Mouse (Mus musculus) olfactory bulb, adult 2 months (tissue): ENCODE measurements around the gene Adcy5.

Source experiments
- CTCF ChIP-seq: fragments of 200-500 bp; IDR thresholded peaks from 2 replicates; pipeline ENCODE4 v1.5.1; 2012; ENCODE audit warnings: low read depth, mild to moderate bottlenecking, low read length, moderate library complexity; ENCODE audit not compliant: insufficient read depth
- POLR2A ChIP-seq: fragments of 200-500 bp; IDR thresholded peaks from 2 replicates; pipeline ENCODE4 v1.6.1; 2012; ENCODE audit warnings: mild to moderate bottlenecking, low read depth, low read length, moderate library complexity; ENCODE audit not compliant: insufficient read depth

- TF ChIP-seq CTCF (no peak), POLR2A (no peak)
Observed at GRCm38 (mm10) chr16:35247364-35247763, 92.7 kb downstream of the Adcy5 start.
